Mouse (Mus musculus) gastrocnemius, adult 2 months (tissue): ENCODE measurements at regions not wholly inside any gene's neighbourhood (a gene's known extent, or its start where the extent isn't known, plus 50 kb on each side); places are given as distances from the start of the nearest gene placed in this dataset.
"Not testable (repeated sequence)": the region's sequence is repeated elsewhere in the genome, so short reads cannot be mapped to it uniquely, and the experiment has no call there.

Experiments used
- DNase-seq: peaks from one replicate; pipeline ENCODE4 v3.0.0; 2022
- H3K27ac ChIP-seq: fragments of 200-600 bp; 2 replicates; pipeline ENCODE4 v1.8.1; 2022; ENCODE audit warnings: mild to moderate bottlenecking
- H3K4me3 ChIP-seq: fragments of 200-600 bp; 2 replicates; pipeline ENCODE4 v1.8.1; 2022; ENCODE audit warnings: mild to moderate bottlenecking, moderate library complexity
- CTCF ChIP-seq: fragments of 200-600 bp; IDR thresholded peaks from 2 replicates; pipeline ENCODE4 v1.8.1; 2022; ENCODE audit warnings: antibody characterized with exemption, mild to moderate bottlenecking, moderate library complexity
- intact Hi-C: fragments of 180-260 bp; cut with DNase I; formaldehyde crosslinking; loops from one replicate; pipeline ENCODE4 v1.15.1; 2025

- DNase-seq: no peak
- no peak overlapping the region for H3K27ac ChIP-seq
- no peak overlapping the region for H3K4me3 ChIP-seq
- intact Hi-C loops: no loop called here
- TF ChIP-seq CTCF: no peak
Measured at GRCm38 (mm10) chr3:126227575-126227974, 135.9 kb upstream of the Arsj start.

DNA sequence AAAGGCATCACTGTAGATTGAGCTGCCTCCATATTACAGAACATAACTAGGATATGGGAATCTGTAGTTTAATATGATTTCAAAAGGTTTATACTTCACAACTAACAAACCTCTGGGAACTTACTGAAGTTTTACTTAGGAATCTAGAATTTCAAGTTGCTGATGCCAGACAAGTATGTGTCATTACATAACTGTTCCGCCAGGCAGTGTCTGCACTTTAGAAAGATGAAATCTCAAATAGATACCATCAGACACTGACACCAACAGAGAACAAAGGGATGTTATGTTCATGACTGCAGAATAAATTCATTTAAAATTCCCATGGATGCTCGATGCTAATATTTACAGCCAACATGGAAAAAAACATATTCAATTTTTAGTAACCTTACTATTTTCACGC is 117.7 kb upstream of the Arsj start:
- H3K4me3 ChIP-seq: no peak overlapping the region
- TF ChIP-seq CTCF: no peak
- no peak overlapping the region for H3K27ac ChIP-seq
- no peak for DNase-seq
- intact Hi-C loops: no loop called here

- H3K27ac ChIP-seq: no peak overlapping the region
- H3K4me3 ChIP-seq: no peak overlapping the region
- DNase-seq: no peak
- no peak for TF ChIP-seq CTCF
- intact Hi-C loops: no loop called here
Measured at GRCm38 (mm10) chr3:126261270-126261669, 102.2 kb upstream of the Arsj start.

GRCm38 (mm10) chr3:126272027-126272426 is 91.5 kb upstream of the Arsj start:
- H3K27ac ChIP-seq, intact Hi-C loops, H3K4me3 ChIP-seq: not testable (repeated sequence)

DNA sequence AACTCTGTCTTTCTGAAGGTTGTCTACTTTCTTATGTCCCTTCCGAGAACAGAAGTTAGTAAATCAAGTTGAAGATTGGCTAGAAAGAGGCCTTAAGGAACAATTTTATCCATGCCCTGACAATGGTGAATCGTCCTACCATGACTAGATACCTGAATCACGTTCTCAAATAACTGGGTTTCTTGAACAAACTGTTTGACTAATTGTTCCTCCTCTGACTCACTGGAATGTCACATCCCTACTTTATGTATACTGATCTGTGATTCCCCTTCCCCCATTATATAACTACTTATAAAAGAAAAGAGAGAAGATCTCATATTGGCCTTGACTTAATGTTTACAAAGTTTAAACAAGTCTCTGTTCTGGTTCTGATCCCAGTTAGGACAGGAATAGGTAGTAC is 89.9 kb upstream of the Arsj start:
- Histone ChIP-seq H3K4me3 (no peak overlapping the region), H3K27ac (no peak overlapping the region)
- TF ChIP-seq CTCF: no peak
- no peak for DNase-seq
- intact Hi-C loops: no loop called here

More at GRCm38 (mm10) chr3:126272027-126272426, 91.5 kb upstream of the Arsj start:
- DNase-seq: not testable (repeated sequence)

DNA sequence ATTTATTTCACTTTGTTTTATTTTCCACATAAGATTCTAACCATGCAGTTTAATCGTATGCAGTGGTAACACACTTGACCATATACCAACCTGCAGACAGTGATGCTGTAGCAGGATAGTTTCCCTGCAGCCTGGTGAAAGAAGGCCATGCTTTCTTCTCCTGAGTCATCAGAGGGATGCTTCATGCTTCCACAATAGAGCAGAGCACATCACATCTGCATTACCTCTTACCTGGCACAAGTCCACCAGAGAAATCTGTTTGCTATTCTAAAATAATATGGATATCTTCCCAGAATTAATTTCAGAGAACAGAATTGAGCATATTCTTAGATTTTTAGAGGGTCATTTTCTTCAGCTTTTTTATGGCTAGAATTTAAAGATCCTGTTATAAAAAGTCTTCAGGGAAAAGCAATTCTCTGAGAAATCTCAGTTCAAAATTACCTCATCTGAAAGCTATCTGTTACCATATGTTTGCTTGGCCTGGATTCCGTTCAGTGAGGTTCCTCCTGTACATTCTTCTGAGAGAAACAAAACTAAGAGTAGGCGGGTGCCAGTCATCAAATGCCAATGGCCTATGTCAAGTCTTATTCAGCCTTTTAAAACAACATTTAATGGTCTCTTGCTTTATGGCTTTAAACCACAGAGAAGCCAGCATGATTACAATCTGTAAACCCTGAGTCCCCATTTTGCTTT is 87.3 kb upstream of the Arsj start:
- no peak overlapping the region for H3K27ac ChIP-seq
- no peak for TF ChIP-seq CTCF
- DNase-seq: no peak
- no peak overlapping the region for H3K4me3 ChIP-seq
- intact Hi-C loops: no loop called here

- intact Hi-C loops: no loop called here
- no peak for TF ChIP-seq CTCF
- no peak for DNase-seq
- H3K4me3 ChIP-seq: no peak overlapping the region
- H3K27ac ChIP-seq: no peak overlapping the region
Measured at GRCm38 (mm10) chr3:126284294-126285090, 79.0 kb upstream of the Arsj start.

GRCm38 (mm10) chr3:126292259-126292658 is 71.2 kb upstream of the Arsj start:
- TF ChIP-seq CTCF: no peak
- Histone ChIP-seq H3K4me3 (no peak overlapping the region), H3K27ac (no peak overlapping the region)
- no peak for DNase-seq
- intact Hi-C loops: no loop called here

DNA sequence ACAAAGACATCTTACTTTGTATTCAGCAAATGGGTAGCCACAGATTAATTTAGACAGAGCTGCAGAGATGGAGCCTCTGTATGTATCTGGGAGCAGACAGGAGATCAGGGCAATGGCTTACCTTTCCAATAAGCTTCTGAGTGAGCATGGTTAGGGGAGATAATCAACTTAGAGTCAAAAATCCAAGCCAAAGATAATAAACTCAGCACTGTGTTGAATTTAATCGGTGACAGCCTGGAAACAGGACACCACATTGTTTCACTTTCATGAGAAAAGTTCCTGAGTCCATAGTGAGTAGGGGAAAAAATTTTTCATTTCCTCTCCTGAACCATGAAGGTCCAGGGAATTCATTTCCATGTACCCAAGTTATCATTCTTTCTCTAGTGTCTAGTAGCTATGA is 70.7 kb upstream of the Arsj start:
- H3K4me3 ChIP-seq: no peak overlapping the region
- intact Hi-C loops: no loop called here
- no peak for TF ChIP-seq CTCF
- DNase-seq: no peak
- no peak overlapping the region for H3K27ac ChIP-seq

- intact Hi-C loops: no loop called here
- Histone ChIP-seq H3K4me3 (no peak overlapping the region), H3K27ac (no peak overlapping the region)
- TF ChIP-seq CTCF: no peak
- DNase-seq: no peak
Measured at GRCm38 (mm10) chr3:126293645-126294044, 69.8 kb upstream of the Arsj start.

- DNase-seq: no peak
- intact Hi-C loops: no loop called here
- H3K27ac ChIP-seq: no peak overlapping the region
- H3K4me3 ChIP-seq: no peak overlapping the region
- TF ChIP-seq CTCF: no peak
Measured at GRCm38 (mm10) chr3:126295932-126296331, 67.6 kb upstream of the Arsj start.

GRCm38 (mm10) chr3:126299257-126299656 is 64.2 kb upstream of the Arsj start:
- Histone ChIP-seq H3K4me3 (no peak overlapping the region), H3K27ac (no peak overlapping the region)
- intact Hi-C loops: no loop called here
- TF ChIP-seq CTCF: no peak
- DNase-seq: no peak

DNA sequence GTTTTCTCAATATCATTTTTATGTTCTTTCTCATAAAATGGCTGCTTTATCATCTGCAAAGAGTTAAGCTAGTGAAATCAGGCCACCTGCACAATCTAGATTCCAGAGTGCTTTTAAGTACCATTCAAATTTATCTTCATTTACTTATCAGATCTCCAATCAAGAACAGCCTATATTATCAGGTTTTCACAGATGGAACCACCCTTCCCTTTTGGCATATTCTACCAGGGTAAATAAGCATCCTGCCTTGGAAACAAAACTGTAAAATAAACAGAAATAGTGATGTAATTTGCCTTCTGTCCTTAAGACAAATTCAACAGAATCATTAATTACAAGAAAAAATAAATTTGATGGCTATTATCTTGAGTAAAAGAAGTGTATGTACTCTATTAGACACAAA is 55.2 kb upstream of the Arsj start:
- TF ChIP-seq CTCF: no peak
- Histone ChIP-seq H3K27ac (no peak overlapping the region), H3K4me3 (no peak overlapping the region)
- intact Hi-C loops: no loop called here
- DNase-seq: no peak
